8 mouse cellular contexts compared by ENCODE assay signal in the genomic region with DNA sequence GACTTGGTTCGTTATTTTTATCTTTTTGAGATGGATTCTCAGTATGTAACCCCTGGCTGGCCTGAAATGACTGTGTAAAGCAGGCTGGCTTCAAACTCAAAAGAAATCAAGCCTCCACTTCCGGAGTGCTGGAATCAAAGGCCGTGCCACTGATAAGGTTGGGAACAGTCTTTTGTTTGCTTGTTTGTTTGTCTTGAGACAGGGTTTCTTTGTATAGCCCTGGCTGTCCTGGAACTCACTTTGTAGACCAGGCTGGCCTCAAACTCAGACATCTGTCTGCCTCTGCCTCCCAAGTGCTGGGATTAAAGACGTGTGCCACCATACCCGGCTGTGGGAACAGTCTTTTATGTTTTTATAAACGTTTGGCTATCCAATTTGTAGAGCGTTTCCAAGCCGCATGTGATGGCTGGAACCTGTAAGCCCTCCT. TPM values are rescaled to one million over a fixed set of nuclear protein-coding genes. Genes with fewer than 3 reads are reported as not detected.
A peak's percentile ranks its signal among the peaks of the same experiment; 100 is the strongest.
DNase-seq lines count a peak whose midpoint lies in the region; ATAC-seq and TF ChIP-seq lines count a peak whose summit lies in the region.

No protein-coding gene starts in this region.

- TF ChIP-seq CTCF in liver, adult 2 months (IDR thresholded peaks at IDR 0.05; ENCODE audit: low read depth, low read length), result no peak

- peaks cover 3% of the 10 kb centered on the region; the same call in 1 of the 2 replicates for H3K36me3 ChIP-seq in liver, adult 2 months (ENCODE audit: control insufficient read depth, insufficient read depth, low read length)
- peaks cover 31% of the 10 kb centered on the region for H3K36me3 ChIP-seq in embryonic facial prominence, embryonic 15.5 days
- peaks cover 34% of the 10 kb centered on the region for H3K36me3 ChIP-seq in limb, embryonic 10.5 days
- H3K36me3 ChIP-seq in neural tube, embryonic 13.5 days, result peaks cover 28% of the 10 kb centered on the region

- no peaks in the 10 kb centered on the region for H3K9me3 ChIP-seq in embryonic facial prominence, embryonic 15.5 days (replicated peaks)
- H3K9me3 ChIP-seq in limb, embryonic 10.5 days (replicated peaks), result no peaks in the 10 kb centered on the region
- no peaks in the 10 kb centered on the region for H3K9me3 ChIP-seq in neural tube, embryonic 13.5 days

- H3K27me3 ChIP-seq in liver, adult 2 months (ENCODE audit: control insufficient read depth, insufficient read depth, low read length), result no peaks in the 10 kb centered on the region
- H3K27me3 ChIP-seq in embryonic facial prominence, embryonic 15.5 days, result no peaks in the 10 kb centered on the region
- H3K27me3 ChIP-seq in limb, embryonic 10.5 days (ENCODE audit: low read depth, poor library complexity, severe bottlenecking), result no peaks in the 10 kb centered on the region
- H3K27me3 ChIP-seq in neural tube, embryonic 13.5 days, result no peaks in the 10 kb centered on the region

- ATAC-seq in embryonic facial prominence, embryonic 15.5 days (ENCODE audit: insufficient number of reproducible peaks, low FRiP score, low TSS enrichment, low read depth), result no peak
- peak; percentile 9; the same call in 1 of the 2 replicates for ATAC-seq in neural tube, embryonic 13.5 days (ENCODE audit: low read depth)

- H3K27ac ChIP-seq in liver, adult 2 months (replicated peaks; ENCODE audit: insufficient read depth, low read depth, low read length), result peak overlapping the region; percentile 86
- H3K27ac ChIP-seq in embryonic facial prominence, embryonic 15.5 days (replicated peaks), result peak overlapping the region; percentile 90
- peak overlapping the region; percentile 90 for H3K27ac ChIP-seq in limb, embryonic 10.5 days
- H3K27ac ChIP-seq in neural tube, embryonic 13.5 days (replicated peaks), result peak overlapping the region; percentile 90

- DNase-seq in liver, adult 2 months (ENCODE audit: extremely low read depth, low read depth, low spot score), result no peak
- DNase-seq in liver, result no peak
- no peak for DNase-seq in limb, embryonic 10.5 days (ENCODE audit: low spot score)
- DNase-seq in adrenal gland, postnatal 36 days, result no peak
- DNase-seq in kidney, postnatal 14 days, result no peak
- DNase-seq in layer of hippocampus, adult 9-11 months, result no peak

- 23% methylated on average over 8 of the region's 8 CpGs for WGBS in liver, adult 2 months
- WGBS in embryonic facial prominence, embryonic 15.5 days, result 28% methylated on average over 8 of the region's 8 CpGs
- 38% methylated on average over 8 of the region's 8 CpGs for WGBS in limb, embryonic 10.5 days
- WGBS in neural tube, embryonic 13.5 days, result 31% methylated on average over 8 of the region's 8 CpGs

- peak overlapping the region; percentile 30 for H3K9ac ChIP-seq in liver, adult 2 months (ENCODE audit: low read depth, low read length)
- peak overlapping the region; percentile 56 for H3K9ac ChIP-seq in embryonic facial prominence, embryonic 15.5 days
- peak overlapping the region; percentile 87 for H3K9ac ChIP-seq in neural tube, embryonic 13.5 days

- peak overlapping the region; percentile 73 for H3K4me2 ChIP-seq in embryonic facial prominence, embryonic 15.5 days (replicated peaks)
- peak overlapping the region; percentile 75 for H3K4me2 ChIP-seq in neural tube, embryonic 13.5 days

- no peak for TF ChIP-seq POLR2A in liver, adult 2 months (IDR thresholded peaks at IDR 0.05; ENCODE audit: extremely low read depth, insufficient read depth, low read length)

- H3K4me1 ChIP-seq in liver, adult 2 months (ENCODE audit: control insufficient read depth, insufficient read depth, low read length), result peaks cover 4% of the 10 kb centered on the region; the same call in 1 of the 2 replicates
- peaks cover 16% of the 10 kb centered on the region; the same call in 1 of the 2 replicates for H3K4me1 ChIP-seq in embryonic facial prominence, embryonic 15.5 days
- peaks cover 17% of the 10 kb centered on the region for H3K4me1 ChIP-seq in limb, embryonic 10.5 days
- peaks cover 17% of the 10 kb centered on the region for H3K4me1 ChIP-seq in neural tube, embryonic 13.5 days (replicated peaks)

- H3K4me3 ChIP-seq in liver, adult 2 months (ENCODE audit: insufficient read depth, low read depth, low read length), result peak overlapping the region; percentile 71
- peak overlapping the region; percentile 59 for H3K4me3 ChIP-seq in embryonic facial prominence, embryonic 15.5 days (replicated peaks)
- H3K4me3 ChIP-seq in limb, embryonic 10.5 days, result peak overlapping the region; percentile 85
- H3K4me3 ChIP-seq in neural tube, embryonic 13.5 days, result peak overlapping the region; percentile 77

- no peaks in the 10 kb centered on the region for H3K79me2 ChIP-seq in liver, adult 2 months (ENCODE audit: control insufficient read depth, insufficient read depth, low read length)

RNA-seq across cellular contexts. Expression of gene Msto1, which starts 0.6 kb away (rescaled TPM):
- total RNA-seq in liver, adult 2 months (2014; rRNA removed), result 5.6 and 7.4 TPM in 2 replicates
- polyA plus RNA-seq in liver, adult 2 months (2012; rRNA removed), result 12.1 and 15.4 TPM in 2 replicates
- polyA plus RNA-seq in embryonic facial prominence, embryonic 15.5 days (2015; fragmentation: Nextera tagmentation; extraction: Ambion mirVana), result 39.8 and 42.8 TPM in 2 replicates
- polyA plus RNA-seq in limb, embryonic 10.5 days (2016; fragmentation: Nextera tagmentation; extraction: Ambion mirVana), result 57.4 and 67.0 TPM in 2 replicates
- polyA plus RNA-seq in neural tube, embryonic 13.5 days (2015; fragmentation: Nextera tagmentation; extraction: Ambion mirVana), result 41.1 and 45.3 TPM in 2 replicates
- 10 to 100 TPM; 19.0 to 24.1 TPM for total RNA-seq in adrenal gland, postnatal 36 days (2021)

RNA-seq across cellular contexts. Expression of gene Ash1l, which starts 36.0 kb away (rescaled TPM):
- total RNA-seq in liver, adult 2 months (2014; rRNA removed), result 11.8 and 14.4 TPM in 2 replicates
- polyA plus RNA-seq in liver, adult 2 months (2012; rRNA removed), result 3.3 and 3.9 TPM in 2 replicates
- polyA plus RNA-seq in embryonic facial prominence, embryonic 15.5 days (2015; fragmentation: Nextera tagmentation; extraction: Ambion mirVana), result 22.0 and 22.6 TPM in 2 replicates
- 13.4 and 17.3 TPM in 2 replicates for polyA plus RNA-seq in limb, embryonic 10.5 days (2016; fragmentation: Nextera tagmentation; extraction: Ambion mirVana)
- polyA plus RNA-seq in neural tube, embryonic 13.5 days (2015; fragmentation: Nextera tagmentation; extraction: Ambion mirVana), result 19.1 and 20.6 TPM in 2 replicates
- total RNA-seq in adrenal gland, postnatal 36 days (2021), result 10 to 100 TPM; 49.3 to 52.2 TPM

RNA-seq across cellular contexts. Expression of gene Dap3, which starts 36.6 kb away (rescaled TPM):
- 50.6 and 66.8 TPM in 2 replicates for total RNA-seq in liver, adult 2 months (2014; rRNA removed)
- 21.8 and 32.6 TPM in 2 replicates for polyA plus RNA-seq in liver, adult 2 months (2012; rRNA removed)
- 145 and 155 TPM in 2 replicates for polyA plus RNA-seq in embryonic facial prominence, embryonic 15.5 days (2015; fragmentation: Nextera tagmentation; extraction: Ambion mirVana)
- polyA plus RNA-seq in limb, embryonic 10.5 days (2016; fragmentation: Nextera tagmentation; extraction: Ambion mirVana), result 160 and 173 TPM in 2 replicates
- polyA plus RNA-seq in neural tube, embryonic 13.5 days (2015; fragmentation: Nextera tagmentation; extraction: Ambion mirVana), result 145 and 152 TPM in 2 replicates
- total RNA-seq in adrenal gland, postnatal 36 days (2021), result 100 to 1,000 TPM; 128 to 140 TPM

Comparison
In these comparisons a context has a peak if more than half of its experiments do, and no peak if none do; other contexts are left out.
1. H3K9ac ChIP-seq: peak in every context shown above with its lines; median percentile 87 in neural tube, embryonic 13.5 days; 56 in embryonic facial prominence, embryonic 15.5 days; 30 in liver, adult 2 months.